Mouse (Mus musculus): Measurements from ENCODE around the gene Vtcn1. TPM values are rescaled to one million over a fixed set of nuclear protein-coding genes. Genes with fewer than 3 reads are reported as not detected.

Vtcn1 gene
- polyA plus RNA-seq (2012; rRNA removed): not detected in 2 replicates

GRCm38 (mm10) chr3:100825225-100825965 is at the start of gene Vtcn1:
Gene Vtcn1 (plus strand): TSS chr3:100825459.

GRCm38 (mm10) chr3:100921825-100922505 is 96.7 kb downstream of the Vtcn1 start, which contains the start of gene Trim45:
Gene Trim45 (plus strand): TSS chr3:100922202.

Other genes with a start within 250 kb of the Vtcn1 start
- gene Man1a2, start 140.0 kb upstream of the Vtcn1 start, polyA plus RNA-seq (2012; rRNA removed): 3.9 and 4.4 TPM in 2 replicates
- gene Trim45, start 96.7 kb downstream of the Vtcn1 start, polyA plus RNA-seq (2012; rRNA removed): 0.87 and 0.97 TPM in 2 replicates
- 5.8 and 7.6 TPM in 2 replicates for gene Ttf2, start 144.2 kb downstream of the Vtcn1 start, polyA plus RNA-seq (2012; rRNA removed)
- 0.01 and 0.02 TPM in 2 replicates for gene Cd101, start 204.1 kb downstream of the Vtcn1 start, polyA plus RNA-seq (2012; rRNA removed)